Mouse (Mus musculus) cerebral cortex, adult 2 months (tissue): ENCODE results near the gene Tjp1.

Experiments
- WGBS: fragments of 180-500 bp; shearing (Covaris S2); methylation state at CpG from one replicate; pipeline ENCODE4 v1.1.7; 2018; 5-methylcytosine and 5-hydroxymethylcytosine counted together

The Tjp1 gene

GRCm38 (mm10) chr7:65486259-65486681, 41.3 kb downstream of the Tjp1 start:
- 17% methylated on average over 13 of the region's 13 CpGs for WGBS

GRCm38 (mm10) chr7:65484170-65484778, 43.3 kb downstream of the Tjp1 start:
- 87% methylated on average over 5 of the region's 5 CpGs for WGBS

DNA sequence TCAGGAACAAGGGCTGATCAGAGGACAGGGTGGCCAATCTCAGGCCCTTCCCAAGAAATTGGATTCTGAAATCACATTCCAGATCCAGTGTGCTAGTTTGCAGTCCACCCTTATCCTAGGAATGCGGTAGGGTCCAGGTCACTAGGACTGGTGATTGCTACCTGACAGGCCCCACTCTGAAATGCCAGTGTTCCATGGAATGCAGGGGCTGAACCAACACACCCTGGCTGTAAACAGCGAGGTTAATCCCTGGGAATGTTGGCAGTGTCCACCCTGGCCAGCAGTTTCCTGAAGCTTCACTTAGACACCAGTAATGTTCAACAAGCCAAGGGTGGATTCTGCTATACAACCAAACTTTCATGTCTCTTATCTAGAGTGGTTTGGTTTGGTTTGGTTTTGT, 45.4 kb downstream of the Tjp1 start:
- 90% methylated on average over 2 of the region's 2 CpGs for WGBS

DNA sequence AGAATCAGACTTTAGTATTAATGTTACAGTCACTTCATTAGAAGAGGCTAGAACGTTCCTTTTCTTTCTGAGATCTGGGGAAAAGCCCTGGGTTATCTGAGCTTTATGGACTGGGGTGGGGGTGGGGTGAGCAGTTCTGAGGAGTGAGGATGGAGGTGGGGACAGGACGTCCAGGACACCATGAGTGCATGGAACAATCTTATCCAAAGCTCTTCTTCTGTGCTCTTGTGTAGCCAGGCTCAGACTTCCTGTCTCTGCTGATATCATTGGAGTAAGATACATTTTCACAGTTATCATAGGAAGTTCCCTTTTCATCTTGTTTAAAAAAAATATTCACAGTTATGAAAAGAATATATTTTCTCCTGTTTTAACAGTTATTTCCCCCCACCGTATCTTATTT, 55.5 kb downstream of the Tjp1 start:
- 63% methylated on average over 3 of the region's 3 CpGs for WGBS

GRCm38 (mm10) chr7:65471406-65471805, 56.2 kb downstream of the Tjp1 start:
- WGBS: 51% methylated on average over 6 of the region's 6 CpGs

DNA sequence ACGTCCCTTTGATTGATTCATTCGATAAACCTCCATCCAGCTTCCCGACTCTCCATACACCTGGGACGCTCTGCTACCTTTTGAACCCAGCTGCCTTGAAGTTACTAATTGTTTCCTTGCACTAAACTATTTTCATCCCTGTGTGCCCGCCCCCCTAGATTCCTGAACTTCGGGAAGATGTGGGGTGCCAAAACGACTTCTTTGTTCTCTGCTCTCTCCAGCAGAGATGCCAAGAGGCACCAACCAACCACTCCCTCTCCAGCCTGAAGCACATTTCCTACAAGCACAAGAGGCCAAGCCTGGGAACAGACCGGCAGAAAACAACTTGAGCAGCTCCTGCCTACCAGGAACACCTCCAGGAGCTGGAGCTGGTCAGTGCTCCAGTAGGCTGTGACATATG, 57.4 kb downstream of the Tjp1 start:
- 31% methylated on average over 8 of the region's 8 CpGs for WGBS

DNA sequence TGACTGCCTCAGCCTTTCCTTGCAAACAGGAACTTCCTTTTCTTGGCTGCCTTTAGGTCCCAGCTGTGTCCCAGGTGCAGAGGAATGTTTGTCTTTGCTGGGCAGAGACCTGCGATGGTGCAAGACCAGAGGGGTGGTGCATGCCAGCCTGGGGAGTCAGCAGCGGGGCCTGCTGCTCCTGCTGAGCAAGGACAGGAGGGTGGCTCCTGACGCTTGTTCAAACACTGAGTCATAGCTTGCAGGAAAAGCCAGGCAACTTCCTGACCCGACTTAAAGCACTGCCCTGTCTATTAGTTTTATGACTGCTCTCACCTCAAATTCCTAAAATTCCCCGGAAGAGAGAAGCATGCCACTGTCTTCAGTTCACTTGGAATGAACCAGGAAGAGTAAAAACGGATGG, 57.9 kb downstream of the Tjp1 start:
- 34% methylated on average over 6 of the region's 6 CpGs for WGBS

- 58% methylated on average over 8 of the region's 8 CpGs for WGBS
These were observed 59.4 kb downstream of the Tjp1 start for GRCm38 (mm10) chr7:65468191-65468590.

DNA sequence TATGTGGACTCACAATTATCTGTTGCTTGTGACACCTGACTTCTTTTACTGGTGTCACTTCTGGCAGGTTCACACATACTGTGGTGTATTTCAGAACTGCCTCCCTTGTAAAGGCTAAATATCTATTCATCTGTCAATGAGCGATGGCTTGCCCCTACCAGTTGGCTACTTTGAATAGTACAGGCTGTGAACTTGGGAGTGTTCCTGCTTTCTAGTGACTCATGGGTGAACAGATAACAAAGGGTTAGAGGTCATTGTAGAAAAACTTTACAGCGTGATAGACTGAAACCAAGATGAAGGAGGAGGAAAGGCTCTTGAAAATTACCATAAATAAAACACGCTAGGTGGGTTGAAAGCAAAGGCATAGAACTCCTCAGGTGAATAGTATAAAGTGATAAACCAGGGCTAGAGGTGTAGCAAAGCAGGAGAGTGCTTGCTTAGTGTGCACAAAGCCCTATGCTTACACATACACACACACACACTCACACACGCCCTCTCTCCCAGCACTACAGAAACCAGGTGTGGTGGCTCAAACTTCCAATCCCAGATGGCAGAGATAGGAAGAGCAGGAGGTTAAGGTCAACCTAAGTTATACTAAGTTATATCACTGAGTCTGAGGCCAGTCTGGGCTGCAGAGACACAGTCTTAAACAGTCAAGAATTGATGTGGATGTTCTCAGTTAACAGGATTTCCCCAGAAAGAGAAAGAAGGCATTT, 60.1 kb downstream of the Tjp1 start:
- WGBS: 89% methylated on average over 4 of the region's 4 CpGs

GRCm38 (mm10) chr7:65466137-65466536, 61.4 kb downstream of the Tjp1 start:
- whole genome bisulfite sequencing: 70% methylated on average over 11 of the region's 11 CpGs

DNA sequence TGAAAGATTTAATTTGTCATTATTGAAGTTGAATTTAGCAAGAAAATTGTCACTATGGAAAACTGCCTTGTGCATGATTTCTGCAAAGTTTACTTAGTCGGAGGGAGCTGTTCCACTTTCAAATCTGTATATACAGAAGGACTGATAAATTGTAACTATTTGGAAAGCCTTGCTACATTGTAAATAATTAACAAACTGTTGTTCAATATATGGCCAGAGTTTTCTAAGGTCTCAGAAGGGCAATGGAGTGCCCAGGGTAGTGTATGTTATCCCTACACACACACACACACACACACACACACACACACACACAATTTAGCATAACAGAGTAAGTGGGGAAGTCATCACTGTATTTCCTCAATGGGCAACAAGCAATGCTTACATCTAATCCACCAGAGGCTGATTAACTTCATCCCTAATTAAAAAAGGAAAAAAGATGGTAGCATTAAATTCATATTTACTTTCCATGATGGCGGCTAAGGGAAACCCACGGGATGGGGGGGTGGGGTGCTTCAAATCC, 63.0 kb downstream of the Tjp1 start:
- WGBS: 80% methylated on average over 3 of the region's 3 CpGs

- 83% methylated on average over 4 of the region's 4 CpGs for WGBS
These were observed 64.1 kb downstream of the Tjp1 start for GRCm38 (mm10) chr7:65463438-65463837.

DNA sequence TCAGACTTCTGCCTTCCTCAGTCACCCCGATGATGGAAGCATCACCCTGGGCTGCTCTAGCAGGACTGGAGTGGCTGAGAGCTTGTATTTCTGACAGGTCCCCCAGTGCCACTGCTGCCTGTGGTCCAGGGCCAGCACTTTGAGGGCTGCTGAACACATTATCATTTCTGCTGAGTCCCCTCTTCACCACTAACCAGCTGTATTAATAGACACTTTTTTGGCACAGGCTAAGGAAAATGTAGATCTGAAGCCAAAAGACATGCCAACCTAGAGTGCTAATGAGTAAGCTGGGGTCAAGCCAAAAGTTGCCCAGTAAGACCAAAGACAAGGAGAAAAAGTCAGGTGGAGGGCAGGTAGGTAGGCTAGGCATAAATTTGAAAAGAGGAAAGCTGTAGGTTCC, 66.2 kb downstream of the Tjp1 start:
- WGBS: 75% methylated on average over 1 of the region's 1 CpGs

- WGBS: 92% methylated on average over 3 of the region's 3 CpGs
These were observed 67.4 kb downstream of the Tjp1 start for GRCm38 (mm10) chr7:65460196-65460595.

DNA sequence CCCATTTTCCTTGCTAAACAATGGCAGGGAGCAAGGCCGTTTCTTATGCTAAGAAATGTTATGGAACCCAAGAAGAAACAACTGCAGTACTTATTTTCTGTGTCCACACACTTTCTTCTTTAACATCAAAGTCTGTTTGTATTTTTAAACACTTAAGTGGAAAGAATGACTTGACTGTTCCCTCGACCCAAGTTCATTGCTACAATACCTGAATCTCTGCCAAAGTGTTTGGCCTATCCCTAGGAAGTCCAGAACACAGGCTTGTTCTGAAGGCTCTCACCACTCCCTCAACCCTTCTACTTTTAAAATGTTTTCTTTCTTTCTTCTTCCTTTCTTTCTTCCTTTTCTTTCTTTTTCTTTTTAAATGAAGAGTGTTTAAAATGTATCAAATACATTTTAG, 71.5 kb downstream of the Tjp1 start:
- 48% methylated on average over 2 of the region's 2 CpGs for WGBS

GRCm38 (mm10) chr7:65455208-65455607, 72.4 kb downstream of the Tjp1 start:
- WGBS: 79% methylated on average over 3 of the region's 3 CpGs

- 38% methylated on average over 3 of the region's 3 CpGs for WGBS
These were observed 73.3 kb downstream of the Tjp1 start for GRCm38 (mm10) chr7:65454269-65454668.

GRCm38 (mm10) chr7:65452246-65452645, 75.3 kb downstream of the Tjp1 start:
- 69% methylated on average over 3 of the region's 3 CpGs for WGBS

DNA sequence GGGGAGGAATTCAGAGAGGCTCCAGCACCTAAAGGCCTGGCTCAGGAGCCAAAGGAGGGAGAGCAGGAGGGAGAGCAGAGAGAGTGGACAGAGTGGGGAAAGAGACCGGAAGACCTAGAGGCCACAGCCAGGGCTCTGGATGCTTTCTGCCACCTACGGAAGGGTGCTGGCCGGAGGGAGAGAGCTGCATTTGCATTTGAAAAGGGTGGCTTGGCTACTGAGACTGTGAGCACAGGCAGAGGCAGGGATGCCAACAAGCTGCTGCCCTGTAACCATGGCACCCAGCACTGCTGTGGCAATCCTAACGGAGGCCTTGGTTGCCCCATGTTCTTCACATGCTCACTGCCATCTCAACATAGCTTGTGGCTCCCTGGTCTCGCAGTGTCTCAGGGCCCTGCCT, 77.4 kb downstream of the Tjp1 start:
- 43% methylated on average over 5 of the region's 5 CpGs for WGBS

GRCm38 (mm10) chr7:65441505-65441904, 86.1 kb downstream of the Tjp1 start:
- WGBS: 82% methylated on average over 4 of the region's 4 CpGs

DNA sequence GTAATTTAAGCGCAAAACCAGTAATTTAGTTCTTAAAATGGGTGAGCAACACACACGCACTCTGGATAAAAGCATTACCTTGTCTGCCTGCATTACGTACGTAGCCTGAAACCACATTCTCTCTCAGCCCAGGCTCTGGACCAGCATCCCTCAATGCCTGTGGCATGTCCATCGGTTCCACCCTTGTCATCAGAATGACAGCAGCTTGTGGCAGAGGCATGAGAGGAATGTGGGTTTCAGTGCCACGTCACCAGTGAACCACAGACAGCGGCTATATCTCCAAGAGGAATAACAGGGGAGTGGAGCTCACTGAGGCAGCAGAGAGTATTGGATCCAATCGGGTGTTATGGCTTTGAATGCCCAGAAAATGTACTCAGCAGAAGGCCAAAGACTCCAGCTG, 88.1 kb downstream of the Tjp1 start:
- 92% methylated on average over 8 of the region's 8 CpGs for WGBS

- 71% methylated on average over 5 of the region's 5 CpGs for WGBS
These were observed 89.4 kb downstream of the Tjp1 start for GRCm38 (mm10) chr7:65438146-65438545.

- 47% methylated on average over 3 of the region's 3 CpGs for WGBS
These were observed 90.7 kb downstream of the Tjp1 start for GRCm38 (mm10) chr7:65436921-65437320.
